ENCODE assay signal across 18 mouse cellular contexts in genomic region chr15:79057850-79058249, GRCm38 (mm10). TPM values are rescaled to one million over a fixed set of nuclear protein-coding genes. Genes with fewer than 3 reads are reported as not detected.
"Had no signal": no experiment of that assay in that cellular context is flagged by ENCODE, and none has a peak within 500 bp of the region (broad histone marks: within the 10 kb centered on the region; RNA-seq: fewer than 3 reads in every experiment).

No protein-coding gene starts in this region.

- DNase-seq: kidney, adult 11 months; kidney, adult 9 months; kidney, postnatal 36 days; layer of hippocampus, adult 9-11 months; layer of hippocampus, postnatal 36 days; lung, embryonic 14.5 days; lung, postnatal 10 days; retina, postnatal 1 day; right cerebral cortex, postnatal 4 days; thymus, adult 18-20 months; thymus, postnatal 14 days had no signal

- H3K27ac ChIP-seq: kidney, postnatal 0 days; limb, embryonic 15.5 days; midbrain, embryonic 15.5 days; neural tube, embryonic 13.5 days had no signal

- H3K27me3 ChIP-seq: limb, embryonic 15.5 days; midbrain, embryonic 15.5 days; neural tube, embryonic 13.5 days had no signal

- ATAC-seq: midbrain, embryonic 15.5 days had no signal

- H3K4me2 ChIP-seq: limb, embryonic 15.5 days; lung, embryonic 14.5 days; midbrain, embryonic 11.5 days; midbrain, embryonic 15.5 days; neural tube, embryonic 13.5 days had no signal

- H3K9ac ChIP-seq: limb, embryonic 15.5 days; lung, embryonic 14.5 days; midbrain, embryonic 15.5 days; neural tube, embryonic 13.5 days had no signal

- H3K4me3 ChIP-seq: limb, embryonic 15.5 days; midbrain, embryonic 15.5 days; neural tube, embryonic 13.5 days had no signal

- H3K9me3 ChIP-seq: limb, embryonic 15.5 days; midbrain, embryonic 15.5 days; neural tube, embryonic 13.5 days had no signal

RNA-seq across cellular contexts. Expression of gene Galr3, which starts 16.2 kb away (rescaled TPM):
- total RNA-seq: layer of hippocampus, postnatal 36 days; monocyte, adult 5-6 weeks had no signal
- polyA plus RNA-seq: limb, embryonic 11.5 days; lung, embryonic 14.5 days; midbrain, embryonic 11.5 days; midbrain, embryonic 15.5 days; neural tube, embryonic 13.5 days had no signal
